Mouse (Mus musculus) forebrain, embryonic 15.5 days (tissue): ENCODE results near the gene Akt3. TPM values are rescaled to one million over a fixed set of nuclear protein-coding genes. Genes with fewer than 3 reads are reported as not detected.

Experiments
- ATAC-seq: fragments of 200-750 bp; cut with Nextera tagmentation; replicated peaks from 2 replicates; pipeline ENCODE4 v1.8.0; 2017; ENCODE audit warnings: mild to moderate bottlenecking, moderate TSS enrichment, moderate library complexity
- H3K27ac ChIP-seq: fragments of 300-500 bp; sonication (generic); replicated peaks from 2 replicates; pipeline ENCODE4 v1.5.1; 2015; ENCODE audit warnings: mild to moderate bottlenecking, inconsistent platforms
- H3K27me3 ChIP-seq: fragments of 300-500 bp; sonication (generic); 2 replicates; pipeline ENCODE4 v1.6.1; 2015; ENCODE audit warnings: inconsistent platforms
- H3K36me3 ChIP-seq: fragments of 300-500 bp; sonication (generic); 2 replicates; pipeline ENCODE4 v1.6.1; 2015; ENCODE audit warnings: mild to moderate bottlenecking, inconsistent platforms
- H3K4me1 ChIP-seq: fragments of 300-500 bp; sonication (generic); 2 replicates; pipeline ENCODE4 v1.6.1; 2015; ENCODE audit warnings: inconsistent platforms
- H3K4me2 ChIP-seq: fragments of 300-500 bp; sonication (generic); replicated peaks from 2 replicates; pipeline ENCODE4 v1.6.1; 2015; ENCODE audit warnings: mild to moderate bottlenecking, inconsistent platforms
- H3K4me3 ChIP-seq: fragments of 300-500 bp; sonication (generic); 2 replicates; pipeline ENCODE4 v1.5.1; 2015; ENCODE audit warnings: mild to moderate bottlenecking, inconsistent platforms
- H3K9ac ChIP-seq: fragments of 300-500 bp; sonication (generic); replicated peaks from 2 replicates; pipeline ENCODE4 v1.6.1; 2015; ENCODE audit warnings: mild to moderate bottlenecking, inconsistent platforms
- H3K9me3 ChIP-seq: fragments of 300-500 bp; sonication (generic); 2 replicates; pipeline ENCODE4 v1.6.1; 2016; ENCODE audit warnings: inconsistent platforms
- WGBS: fragments of 180-500 bp; shearing (Covaris S2); methylation state at CpG from one replicate; pipeline ENCODE4 v1.1.7; 2015; ENCODE audit warnings: mixed read lengths; 5-methylcytosine and 5-hydroxymethylcytosine counted together
- polyA plus RNA-seq: library from polyadenylated mRNA; unstranded; fragments of >200 nt; fragmentation: Nextera tagmentation; extraction: Ambion mirVana; gene quantifications from 2 replicates; pipeline ENCODE4 v1.2.1, GENCODE M21; 2015

The Akt3 gene
- polyA plus RNA-seq, 1 experiment from 2014 or later: 38.8 TPM

GRCm38 (mm10) chr1:177179635-177180034, 78.4 kb downstream of the Akt3 start:
- no peak for ATAC-seq
- no peaks in the 10 kb centered on the region for H3K36me3 ChIP-seq
- H3K9me3 ChIP-seq: no peaks in the 10 kb centered on the region
- WGBS: 96% methylated on average over 2 of the region's 2 CpGs
- H3K27me3 ChIP-seq: no peaks in the 10 kb centered on the region
- no peak overlapping the region for H3K9ac ChIP-seq
- H3K27ac ChIP-seq: no peak overlapping the region
- H3K4me2 ChIP-seq: no peak overlapping the region
- no peak overlapping the region for H3K4me3 ChIP-seq
- peaks cover 13% of the 10 kb centered on the region; the same call in 1 of the 2 replicates for H3K4me1 ChIP-seq

- Histone ChIP-seq H3K4me1 (peaks cover 30% of the 10 kb centered on the region), H3K9me3 (no peaks in the 10 kb centered on the region), H3K27me3 (no peaks in the 10 kb centered on the region), H3K4me3 (no peak overlapping the region), H3K4me2 (no peak overlapping the region), H3K27ac (peak overlapping the region; percentile 50), H3K36me3 (no peaks in the 10 kb centered on the region), H3K9ac (no peak overlapping the region)
- ATAC-seq: peak; percentile 93
Observed at GRCm38 (mm10) chr1:177175436-177175835, 82.6 kb downstream of the Akt3 start.

GRCm38 (mm10) chr1:177171300-177171699, 86.7 kb downstream of the Akt3 start:
- no peaks in the 10 kb centered on the region for H3K9me3 ChIP-seq
- H3K9ac ChIP-seq: no peak overlapping the region
- H3K36me3 ChIP-seq: no peaks in the 10 kb centered on the region
- H3K27me3 ChIP-seq: no peaks in the 10 kb centered on the region
- 0 out of 2 replicates have a peak, but pooled peaks have one; percentile 49 for ATAC-seq
- no peak overlapping the region for H3K4me2 ChIP-seq
- H3K27ac ChIP-seq: peak overlapping the region; percentile 36; the same call in 1 of the 2 replicates
- H3K4me1 ChIP-seq: peaks cover 23% of the 10 kb centered on the region
- H3K4me3 ChIP-seq: no peak overlapping the region

GRCm38 (mm10) chr1:177165789-177166188, 92.2 kb downstream of the Akt3 start:
- Histone ChIP-seq H3K36me3 (no peaks in the 10 kb centered on the region), H3K4me1 (peaks cover 8% of the 10 kb centered on the region; the same call in 1 of the 2 replicates), H3K27me3 (no peaks in the 10 kb centered on the region), H3K4me3 (no peak overlapping the region), H3K27ac (peak overlapping the region; percentile 79), H3K4me2 (no peak overlapping the region), H3K9me3 (no peaks in the 10 kb centered on the region), H3K9ac (no peak overlapping the region)
- ATAC-seq: no peak; the same call in 1 of the 2 replicates
- 20% methylated on average over 2 of the region's 2 CpGs for WGBS

GRCm38 (mm10) chr1:177165336-177165735, 92.7 kb downstream of the Akt3 start:
- no peak overlapping the region for H3K4me3 ChIP-seq
- no peak overlapping the region for H3K4me2 ChIP-seq
- H3K9me3 ChIP-seq: no peaks in the 10 kb centered on the region
- H3K27ac ChIP-seq: peak overlapping the region; percentile 85
- H3K4me1 ChIP-seq: 0 out of 2 replicates have a peak, but pooled peaks cover 5% of the 10 kb centered on the region
- no peaks in the 10 kb centered on the region for H3K27me3 ChIP-seq
- ATAC-seq: peak; percentile 79
- no peak overlapping the region for H3K9ac ChIP-seq
- no peaks in the 10 kb centered on the region for H3K36me3 ChIP-seq
- WGBS: 31% methylated on average over 2 of the region's 2 CpGs

GRCm38 (mm10) chr1:177150344-177151021, 107.5 kb downstream of the Akt3 start:
- Histone ChIP-seq H3K9me3 (no peaks in the 10 kb centered on the region), H3K27ac (peak overlapping the region; percentile 94), H3K36me3 (no peaks in the 10 kb centered on the region), H3K4me2 (peak overlapping the region; percentile 29), H3K4me1 (peaks cover 35% of the 10 kb centered on the region), H3K4me3 (peak overlapping the region; percentile 13; the same call in 1 of the 2 replicates), H3K27me3 (no peaks in the 10 kb centered on the region), H3K9ac (peak overlapping the region; percentile 33; the same call in 1 of the 2 replicates)
- 1% methylated on average over 11 of the region's 11 CpGs for WGBS
- peak; percentile 94 for ATAC-seq

- Histone ChIP-seq H3K27me3 (no peaks in the 10 kb centered on the region), H3K4me1 (peaks cover 35% of the 10 kb centered on the region), H3K4me3 (no peak overlapping the region), H3K9me3 (no peaks in the 10 kb centered on the region), H3K27ac (peak overlapping the region; percentile 72), H3K4me2 (no peak overlapping the region), H3K36me3 (no peaks in the 10 kb centered on the region), H3K9ac (no peak overlapping the region)
- WGBS: 18% methylated on average over 2 of the region's 2 CpGs
- ATAC-seq: no peak
Observed at GRCm38 (mm10) chr1:177148746-177149145, 109.3 kb downstream of the Akt3 start.

- Histone ChIP-seq H3K4me1 (no peaks in the 10 kb centered on the region), H3K36me3 (no peaks in the 10 kb centered on the region), H3K27me3 (no peaks in the 10 kb centered on the region), H3K9ac (no peak overlapping the region), H3K4me3 (no peak overlapping the region), H3K9me3 (no peaks in the 10 kb centered on the region), H3K27ac (no peak overlapping the region), H3K4me2 (no peak overlapping the region)
- ATAC-seq: no peak
- WGBS: 71% methylated on average over 2 of the region's 2 CpGs
Observed at GRCm38 (mm10) chr1:177141468-177141867, 116.5 kb downstream of the Akt3 start.

GRCm38 (mm10) chr1:177139652-177140051, 118.4 kb downstream of the Akt3 start:
- H3K4me3 ChIP-seq: no peak overlapping the region
- H3K27me3 ChIP-seq: no peaks in the 10 kb centered on the region
- H3K9ac ChIP-seq: no peak overlapping the region
- no peak for ATAC-seq
- no peaks in the 10 kb centered on the region for H3K4me1 ChIP-seq
- H3K4me2 ChIP-seq: no peak overlapping the region
- no peaks in the 10 kb centered on the region for H3K9me3 ChIP-seq
- 89% methylated on average over 6 of the region's 6 CpGs for WGBS
- no peaks in the 10 kb centered on the region for H3K36me3 ChIP-seq
- H3K27ac ChIP-seq: no peak overlapping the region

GRCm38 (mm10) chr1:177131458-177131857, 126.5 kb downstream of the Akt3 start:
- Histone ChIP-seq H3K4me3 (no peak overlapping the region), H3K9me3 (no peaks in the 10 kb centered on the region), H3K9ac (no peak overlapping the region), H3K27ac (0 out of 2 replicates have a peak overlapping the region, but pooled peaks have one; percentile 3), H3K4me2 (no peak overlapping the region), H3K27me3 (no peaks in the 10 kb centered on the region), H3K36me3 (no peaks in the 10 kb centered on the region; the same call in 1 of the 2 replicates), H3K4me1 (0 out of 2 replicates have a peak, but pooled peaks cover 2% of the 10 kb centered on the region)
- 76% methylated on average over 2 of the region's 2 CpGs for WGBS
- ATAC-seq: no peak

- peak overlapping the region; percentile 75 for H3K27ac ChIP-seq
- no peak; the same call in 1 of the 2 replicates for ATAC-seq
- 59% methylated on average over 8 of the region's 8 CpGs for WGBS
Observed at GRCm38 (mm10) chr1:177126674-177127073, 131.3 kb downstream of the Akt3 start.

GRCm38 (mm10) chr1:177110665-177111271, 147.2 kb downstream of the Akt3 start:
- no peaks in the 10 kb centered on the region for H3K27me3 ChIP-seq
- no peak overlapping the region for H3K9ac ChIP-seq
- no peak overlapping the region for H3K4me2 ChIP-seq
- 96% methylated on average over 2 of the region's 2 CpGs for WGBS
- H3K27ac ChIP-seq: no peak overlapping the region
- H3K4me1 ChIP-seq: peaks cover 7% of the 10 kb centered on the region; the same call in 1 of the 2 replicates
- H3K4me3 ChIP-seq: no peak overlapping the region
- no peak for ATAC-seq
- H3K9me3 ChIP-seq: no peaks in the 10 kb centered on the region
- H3K36me3 ChIP-seq: no peaks in the 10 kb centered on the region

More at GRCm38 (mm10) chr1:177126674-177127073, 131.3 kb downstream of the Akt3 start:
- H3K9ac ChIP-seq: no peak overlapping the region
- no peak overlapping the region for H3K4me3 ChIP-seq
- no peaks in the 10 kb centered on the region for H3K27me3 ChIP-seq
- no peak overlapping the region for H3K4me2 ChIP-seq
- H3K4me1 ChIP-seq: peaks cover 2% of the 10 kb centered on the region; the same call in 1 of the 2 replicates
- H3K9me3 ChIP-seq: no peaks in the 10 kb centered on the region
- H3K36me3 ChIP-seq: no peaks in the 10 kb centered on the region; the same call in 1 of the 2 replicates
